Mouse (Mus musculus) thymus, postnatal 0 days (tissue): Measurements from ENCODE around the gene Ptpn1. TPM values are rescaled to one million over a fixed set of nuclear protein-coding genes. Genes with fewer than 3 reads are reported as not detected.

Experiments
- DNase-seq: peaks from one replicate; pipeline ENCODE4 v3.0.0-alpha.2; 2015; ENCODE audit warnings: low spot score
- polyA plus RNA-seq: library from polyadenylated mRNA; unstranded; fragments of >200 nt; fragmentation: Nextera tagmentation; extraction: Ambion mirVana; gene quantifications from 2 replicates; pipeline ENCODE4 v1.2.1, GENCODE M21; 2015

Gene Ptpn1
- polyA plus RNA-seq, 1 experiment from 2014 or later = 110 TPM

DNA sequence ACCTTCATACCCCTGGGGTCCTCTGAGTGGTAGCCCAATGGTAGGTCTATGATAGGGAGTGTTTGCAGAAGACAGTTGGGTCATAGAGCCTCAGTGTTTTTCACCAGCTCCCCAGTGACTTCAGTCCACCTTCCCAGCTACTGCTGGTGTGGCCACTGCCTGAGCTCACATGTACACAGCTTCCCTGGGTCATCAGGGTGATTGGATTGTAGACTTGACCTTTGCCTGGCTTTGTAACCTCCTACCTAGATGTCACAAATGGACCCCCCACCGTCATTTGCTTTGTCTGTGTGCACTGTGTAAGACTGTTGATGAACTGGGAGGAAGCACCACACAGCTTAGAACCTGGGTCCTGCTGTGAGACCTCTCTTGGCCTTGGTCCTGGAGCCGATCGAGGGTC lies 12.3 kb downstream of the Ptpn1 start:
- no peak for DNase-seq

DNA sequence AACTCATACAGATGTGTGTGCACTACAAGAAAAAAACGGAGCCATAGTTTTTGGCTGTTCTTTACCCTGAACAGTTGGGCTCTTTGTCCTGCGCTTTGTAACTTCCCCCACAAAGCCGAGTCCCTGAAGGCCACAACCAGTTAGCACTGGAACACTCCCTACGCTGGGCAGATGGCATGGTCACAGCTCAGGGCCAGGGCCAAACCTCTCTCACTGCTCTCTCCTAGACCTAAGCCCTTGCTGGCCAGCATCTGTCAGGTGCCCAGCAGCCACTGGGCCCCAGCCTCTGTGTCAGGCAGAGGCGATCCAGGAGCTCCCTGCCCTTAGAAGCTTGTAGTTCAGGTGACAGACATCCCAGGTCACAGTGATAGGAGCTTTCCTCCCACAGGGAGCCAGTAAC lies 13.6 kb downstream of the Ptpn1 start:
- no peak for DNase-seq

DNA sequence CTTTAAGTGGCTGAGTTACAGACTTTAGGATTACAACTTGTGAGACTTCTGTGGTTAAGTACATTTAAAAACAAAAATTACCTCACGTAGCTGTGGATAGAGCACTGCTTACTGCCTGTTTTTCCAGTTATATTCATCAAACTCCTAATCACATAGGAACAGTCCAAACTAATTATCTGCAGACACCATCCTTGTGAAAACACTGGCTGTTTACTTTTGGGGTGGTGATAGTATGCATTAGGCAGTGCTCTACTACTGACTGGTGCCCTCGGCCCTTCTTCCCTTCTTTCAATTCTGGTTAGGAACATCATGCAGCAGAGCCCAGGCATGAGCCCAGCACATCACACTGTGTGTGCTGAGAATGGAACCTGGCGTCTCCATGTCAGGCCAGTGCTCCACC lies 15.4 kb downstream of the Ptpn1 start:
- no peak for DNase-seq

DNA sequence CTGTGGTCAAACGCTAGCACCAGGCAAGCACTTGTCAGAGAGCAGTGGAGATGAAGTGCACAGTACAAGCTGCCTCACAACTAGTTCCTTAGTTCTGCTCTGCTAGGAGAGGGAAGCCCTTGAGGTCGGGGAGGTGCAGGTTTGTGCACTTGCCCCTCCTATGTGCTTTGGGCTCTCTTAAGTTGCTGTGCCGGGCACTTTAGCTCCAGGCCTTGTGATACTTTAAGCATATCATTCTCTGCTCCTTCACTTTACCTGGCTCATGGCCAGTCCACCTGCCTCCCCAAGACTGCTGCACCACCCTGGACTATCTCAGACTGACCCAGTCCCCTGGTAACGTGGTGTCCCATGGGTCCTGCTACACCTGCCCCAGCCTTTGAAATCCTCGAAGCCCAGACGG lies 16.2 kb downstream of the Ptpn1 start:
- no peak for DNase-seq

- no peak for DNase-seq
These were observed 16.7 kb downstream of the Ptpn1 start for GRCm38 (mm10) chr2:167948557-167948956.

- peak; percentile 52 for DNase-seq
These were observed 17.4 kb downstream of the Ptpn1 start for GRCm38 (mm10) chr2:167949250-167949649.

DNA sequence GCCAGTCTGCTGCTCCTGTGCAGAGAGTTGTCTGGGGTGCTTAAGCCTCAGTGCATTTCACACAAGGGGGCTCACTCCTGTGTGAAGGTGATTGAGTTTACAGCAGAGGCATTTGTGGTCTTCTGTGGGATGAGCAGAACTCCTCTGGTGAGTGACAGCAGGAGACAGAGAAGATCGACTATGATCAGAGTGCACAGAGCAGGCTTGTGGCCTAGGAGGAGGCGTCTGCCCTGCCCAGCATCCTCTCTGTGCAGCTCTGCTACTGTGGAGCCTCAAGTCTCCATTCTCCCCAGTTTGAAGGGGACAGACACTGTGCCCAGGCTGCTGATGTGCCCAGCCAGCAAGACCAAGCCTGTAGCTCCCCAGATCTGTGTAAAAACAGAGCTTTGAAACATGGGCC lies 18.0 kb downstream of the Ptpn1 start:
- DNase-seq = no peak

DNA sequence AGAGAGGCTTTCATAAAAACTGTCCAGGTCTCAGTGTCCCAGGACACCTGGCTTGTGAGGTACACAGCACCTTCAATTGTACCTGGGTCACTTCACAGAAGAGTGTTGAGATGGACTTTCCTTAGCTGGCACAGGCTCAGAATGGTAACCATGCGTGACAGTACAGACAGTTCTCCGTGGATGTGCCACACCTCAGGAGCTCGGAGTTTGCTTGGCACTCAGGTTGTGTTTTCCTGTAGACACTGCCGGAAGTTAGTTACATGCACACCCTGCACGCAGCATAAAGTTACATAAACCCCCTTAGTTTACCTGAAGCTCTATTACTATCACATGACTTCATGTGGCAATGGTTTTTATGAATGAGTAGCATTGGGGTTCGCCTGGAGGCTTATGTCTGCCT lies 18.8 kb downstream of the Ptpn1 start:
- DNase-seq = no peak

- DNase-seq = no peak
These were observed 19.7 kb downstream of the Ptpn1 start for GRCm38 (mm10) chr2:167951301-167952211.

DNA sequence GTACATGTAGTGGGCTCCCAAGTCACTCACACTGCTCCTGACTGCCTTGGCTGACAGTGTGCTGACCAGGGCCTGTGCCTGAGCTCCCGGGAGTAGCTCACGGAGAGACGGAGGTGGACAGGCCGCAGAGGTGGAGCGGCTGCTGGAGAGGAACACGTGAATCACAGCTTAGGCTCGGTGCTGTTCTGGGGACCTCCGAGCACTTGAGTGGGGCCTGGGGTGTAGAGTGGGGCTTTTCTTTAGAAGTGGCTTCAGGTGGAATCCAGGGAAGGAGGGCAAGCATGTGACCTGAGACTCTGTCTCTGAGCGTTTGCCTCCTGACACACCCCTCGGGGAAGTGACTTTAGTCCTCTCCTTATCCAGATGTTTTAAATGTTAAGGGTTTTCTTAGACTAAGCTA lies 22.0 kb downstream of the Ptpn1 start:
- DNase-seq = no peak

- no peak for DNase-seq
These were observed 23.1 kb downstream of the Ptpn1 start for GRCm38 (mm10) chr2:167954928-167955327.

DNA sequence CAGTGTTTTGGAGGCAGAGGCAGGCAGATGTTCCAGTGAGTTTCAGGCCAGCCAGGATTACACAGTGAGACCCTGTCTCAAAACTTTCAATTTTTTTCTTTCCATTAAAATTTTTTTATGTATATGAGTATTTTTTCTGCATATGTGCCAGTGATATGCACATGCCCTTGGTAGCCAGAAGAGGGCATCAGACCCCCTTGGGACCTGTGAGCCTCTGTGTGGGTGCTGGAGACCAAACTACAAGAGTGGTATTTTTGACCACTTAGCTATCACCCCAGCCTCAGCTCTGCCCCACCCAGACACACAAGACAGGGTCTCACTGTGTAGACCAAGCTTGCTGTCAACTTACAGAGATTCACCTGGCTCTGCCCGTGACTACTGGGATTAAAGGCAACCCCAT lies 25.7 kb downstream of the Ptpn1 start:
- no peak for DNase-seq

GRCm38 (mm10) chr2:167958082-167958788 lies 26.4 kb downstream of the Ptpn1 start:
- DNase-seq = no peak

DNA sequence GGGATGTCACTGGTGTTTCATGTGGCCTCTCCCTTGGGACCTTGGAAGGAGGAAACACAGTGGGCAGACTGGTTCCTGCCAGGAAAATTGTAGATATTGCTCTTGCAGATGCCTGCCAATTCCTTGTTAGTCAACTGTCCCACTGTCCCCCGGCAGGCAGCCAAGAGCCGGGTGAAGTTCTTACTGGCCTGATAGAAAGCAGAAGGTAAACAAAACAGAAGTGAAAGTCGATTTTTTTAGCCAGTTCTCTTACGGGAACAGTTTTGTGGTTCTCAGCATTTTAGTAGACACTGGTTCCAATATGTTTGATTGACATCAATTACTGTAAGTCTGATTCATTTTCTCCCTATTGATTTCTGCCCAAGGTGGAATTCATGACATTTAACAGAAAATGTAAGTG lies 27.0 kb downstream of the Ptpn1 start:
- DNase-seq = no peak

GRCm38 (mm10) chr2:167959384-167959911 lies 27.6 kb downstream of the Ptpn1 start:
- DNase-seq = no peak

- no peak for DNase-seq
These were observed 28.1 kb downstream of the Ptpn1 start for GRCm38 (mm10) chr2:167959996-167960395.

DNA sequence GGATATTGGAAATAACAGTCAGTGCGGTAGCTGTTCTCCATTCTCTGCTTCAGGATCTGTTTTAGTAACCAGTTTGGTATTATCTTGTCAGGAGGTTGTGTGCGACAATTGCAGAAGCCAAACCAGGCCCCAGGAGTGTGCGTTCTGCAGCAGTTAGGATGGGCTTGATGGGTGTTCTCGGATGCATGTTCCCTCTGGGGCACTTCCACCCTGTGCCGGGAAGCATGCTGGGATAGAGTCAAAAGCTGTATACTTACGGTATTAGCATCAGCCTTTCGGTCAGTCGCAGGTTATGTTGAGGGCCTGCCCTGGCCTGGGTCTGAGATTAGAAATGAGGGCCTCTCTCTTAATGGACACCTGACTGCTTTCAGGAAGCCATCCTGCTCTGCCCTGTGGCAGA lies 28.7 kb downstream of the Ptpn1 start:
- DNase-seq = no peak

DNA sequence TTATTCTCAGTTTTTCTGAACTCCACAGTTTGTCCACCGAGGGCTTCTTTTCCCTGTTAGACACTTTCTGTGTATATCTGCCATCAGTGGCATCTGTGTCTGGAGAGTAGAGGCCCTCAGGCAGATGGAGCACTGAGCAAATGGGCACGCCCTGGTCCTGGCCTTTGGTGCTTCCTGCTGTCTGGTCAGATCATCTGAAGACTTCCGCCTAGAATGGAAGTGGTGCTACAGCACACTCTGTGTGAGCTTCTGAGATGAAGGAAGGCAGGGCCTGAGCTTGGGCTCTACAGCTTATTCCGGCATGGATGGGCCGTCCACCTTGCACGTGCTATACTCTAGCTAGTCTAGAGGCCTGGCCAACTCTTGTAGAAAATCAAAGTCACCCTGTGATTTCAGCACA lies 30.5 kb downstream of the Ptpn1 start:
- DNase-seq = no peak

GRCm38 (mm10) chr2:167963176-167963575 lies 31.3 kb downstream of the Ptpn1 start:
- no peak for DNase-seq

DNA sequence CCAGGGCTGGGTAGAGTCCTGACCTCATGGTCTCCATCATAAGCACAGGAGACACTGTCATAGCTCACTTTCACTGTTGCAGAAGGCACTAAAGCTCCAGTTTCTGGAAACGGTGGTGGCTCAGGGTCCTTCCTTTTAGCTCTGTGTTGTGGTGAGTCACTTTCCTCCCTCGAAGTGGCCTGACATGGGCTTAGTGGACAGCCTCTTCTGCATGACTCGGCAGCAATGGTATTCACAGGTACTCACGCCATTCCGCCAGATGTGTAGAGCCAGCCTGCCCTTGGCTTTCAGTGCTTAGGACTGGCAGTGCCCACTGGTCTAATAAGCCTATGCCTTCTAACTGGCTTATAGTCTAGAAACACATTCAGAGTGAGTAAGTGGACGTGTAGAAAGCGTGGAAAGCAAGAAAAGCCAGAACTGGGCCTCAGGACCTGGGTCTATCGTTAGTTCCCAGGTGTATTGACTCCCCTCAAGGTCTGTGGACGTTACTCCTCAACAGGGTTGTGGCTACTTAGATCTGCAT lies 32.0 kb downstream of the Ptpn1 start:
- DNase-seq = no peak

DNA sequence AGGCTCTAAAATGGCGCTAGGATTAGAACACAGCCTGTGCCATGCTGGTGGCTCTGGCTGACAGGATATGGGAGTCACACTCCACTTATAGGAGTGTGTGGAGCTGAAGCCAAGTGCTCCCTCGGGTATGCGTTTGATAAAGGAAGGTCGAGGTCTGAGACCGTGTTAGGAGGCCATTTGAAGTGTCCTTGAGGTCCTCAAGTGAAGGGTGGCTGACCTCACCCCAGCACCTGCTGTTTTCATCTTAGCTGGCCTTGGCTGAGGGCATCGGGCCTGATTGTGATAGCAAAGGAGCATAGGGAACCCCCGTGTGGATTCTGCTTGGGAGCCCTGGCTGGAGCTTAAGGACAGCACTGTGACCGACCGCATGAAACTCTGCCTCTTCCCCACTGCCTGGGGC lies 32.5 kb downstream of the Ptpn1 start:
- DNase-seq = no peak

DNA sequence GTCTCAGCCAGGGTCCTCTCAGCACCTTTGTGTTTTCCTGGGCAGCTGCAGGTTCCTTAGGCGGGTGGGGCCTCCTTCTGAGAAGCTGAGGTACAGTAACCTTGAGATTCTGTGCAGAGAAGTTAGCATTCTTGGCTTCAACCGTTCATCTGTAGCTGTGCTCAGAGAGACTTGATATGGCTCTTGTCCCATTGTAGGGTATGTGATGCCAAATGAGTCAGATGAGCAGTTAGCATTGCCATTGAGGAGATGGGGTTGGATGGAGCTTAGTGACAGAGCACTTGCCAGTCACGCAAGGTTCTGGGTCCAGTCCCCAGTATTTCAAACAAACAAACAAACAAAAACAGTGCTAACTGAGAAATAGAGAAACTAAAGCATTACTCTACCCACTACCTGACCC lies 34.1 kb downstream of the Ptpn1 start:
- no peak for DNase-seq
